Mouse (Mus musculus): ENCODE measurements around the gene Gnai2.

- no peak for TF ChIP-seq CTCF (IDR thresholded peaks at IDR 0.05; ENCODE audit: extremely low read depth, insufficient read depth, insufficient read length, insufficient replicate concordance)
- TF ChIP-seq POLR2A (IDR thresholded peaks at IDR 0.05; ENCODE audit: low read depth, low read length), result no peak
Observed at GRCm38 (mm10) chr9:107631861-107632260, 3.3 kb downstream of the Gnai2 start.
